Mouse (Mus musculus) central nervous system, embryonic 18 days (tissue): ENCODE measurements around the gene Gabrg1. TPM values are rescaled to one million over a fixed set of nuclear protein-coding genes. Genes with fewer than 3 reads are reported as not detected.

ENCODE experiments used
- polyA plus RNA-seq: library from polyadenylated mRNA; depleted of rRNA; stranded (reverse); fragments of >200 nt; gene quantifications from 2 replicates; pipeline ENCODE4 v1.2.3, GENCODE M21; 2012; rRNA removed

Gabrg1 gene
- 11.8 and 13.6 TPM in 2 replicates for polyA plus RNA-seq

DNA sequence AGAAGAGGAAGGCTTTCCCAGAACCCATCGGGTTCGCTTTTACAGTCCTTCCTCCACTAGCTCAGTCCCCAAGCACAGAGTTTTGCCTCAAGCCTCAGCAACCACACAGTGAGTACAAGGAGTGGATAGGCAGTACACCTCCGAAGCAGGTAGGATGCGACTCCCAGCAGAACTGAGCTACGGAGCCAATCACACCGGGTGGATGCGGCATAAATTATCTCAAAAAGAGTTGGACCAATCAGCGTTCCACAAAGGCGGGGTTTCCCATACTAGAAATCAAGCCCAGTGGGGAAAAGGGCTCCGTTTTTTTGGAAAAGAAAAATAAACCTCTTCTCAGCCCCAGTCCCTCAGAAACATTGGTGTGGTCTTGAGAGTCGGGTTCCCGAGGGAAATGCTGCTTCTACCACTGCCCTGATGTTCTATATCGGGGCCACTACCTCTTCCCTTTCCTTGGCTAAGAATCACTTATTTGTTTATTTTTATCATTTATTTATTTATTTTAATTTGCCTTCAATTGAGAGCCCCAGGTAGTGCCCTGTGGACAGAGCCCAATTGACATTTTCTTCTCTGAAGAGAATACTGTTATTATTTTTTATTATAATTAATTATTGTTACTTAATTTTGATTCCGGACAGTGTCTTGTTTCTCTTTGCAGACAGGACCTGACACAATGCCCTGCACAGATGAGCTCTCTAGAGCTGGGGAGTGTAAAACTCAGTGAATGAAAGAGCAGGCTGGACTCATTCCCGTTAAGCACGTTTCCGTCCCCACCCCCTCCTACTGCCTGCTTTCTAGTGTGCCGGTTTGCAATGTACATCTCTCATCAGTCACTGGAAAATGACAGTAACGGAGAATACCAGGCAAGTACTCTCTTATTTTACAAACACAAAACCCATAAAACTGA lies at the start of gene Gabrg1:
TSS of gene Gabrg1 (minus strand) at position 426 of the 904 bp plus-strand sequence.

